Mouse (Mus musculus) liver, postnatal 0 days (tissue): ENCODE measurements around the gene Sec61a1. TPM values are rescaled to one million over a fixed set of nuclear protein-coding genes. Genes with fewer than 3 reads are reported as not detected.

ENCODE experiments used
- ATAC-seq: fragments of 200-750 bp; cut with Nextera tagmentation; 2 replicates; pipeline ENCODE4 v1.8.0; 2017; ENCODE audit warnings: mild to moderate bottlenecking, moderate library complexity
- DNase-seq: peaks from one replicate; pipeline ENCODE4 v3.0.0-alpha.2; 2016
- H3K27ac ChIP-seq: fragments of 300-500 bp; sonication (generic); 2 replicates; pipeline ENCODE4 v1.5.1; 2014; ENCODE audit warnings: antibody characterized with exemption, moderate library complexity, mild to moderate bottlenecking, low read depth
- H3K27me3 ChIP-seq: fragments of 300-500 bp; sonication (generic); 2 replicates; pipeline ENCODE4 v1.6.1; 2014; ENCODE audit warnings: low read length, control low read depth, mixed read lengths; ENCODE audit not compliant: insufficient read depth
- H3K36me3 ChIP-seq: fragments of 300-500 bp; sonication (generic); replicated peaks from 2 replicates; pipeline ENCODE4 v1.6.1; 2014; ENCODE audit warnings: mild to moderate bottlenecking, control low read depth, low read length, moderate library complexity, mixed read lengths; ENCODE audit not compliant: insufficient read depth
- H3K4me1 ChIP-seq: fragments of 300-500 bp; sonication (generic); 2 replicates; pipeline ENCODE4 v1.6.1; 2014; ENCODE audit warnings: antibody characterized with exemption, mild to moderate bottlenecking, control low read depth; ENCODE audit not compliant: insufficient read depth
- H3K4me2 ChIP-seq: fragments of 300-500 bp; sonication (generic); 2 replicates; pipeline ENCODE4 v1.6.1; 2014; ENCODE audit warnings: low read depth, mild to moderate bottlenecking, low read length, moderate library complexity, mixed read lengths
- H3K4me3 ChIP-seq: fragments of 300-500 bp; sonication (generic); 2 replicates; pipeline ENCODE4 v1.5.1; 2014; ENCODE audit warnings: low read depth, low read length
- H3K9ac ChIP-seq: fragments of 300-500 bp; sonication (generic); replicated peaks from 2 replicates; pipeline ENCODE4 v1.6.1; 2014; ENCODE audit warnings: mild to moderate bottlenecking, moderate library complexity
- H3K9me3 ChIP-seq: fragments of 300-500 bp; sonication (generic); 2 replicates; pipeline ENCODE4 v1.6.1; 2016; ENCODE audit warnings: mild to moderate bottlenecking, control low read depth, low read length, mixed read lengths
- CTCF ChIP-seq: sonication (generic); IDR thresholded peaks from 2 replicates; pipeline ENCODE4 v1.5.1; 2016; ENCODE audit warnings: antibody characterized with exemption, low read depth
- EP300 ChIP-seq: IDR thresholded peaks from 2 replicates; pipeline ENCODE4 v1.6.1; 2016; ENCODE audit warnings: antibody characterized with exemption, low read depth, mild to moderate bottlenecking
- WGBS: fragments of 180-500 bp; shearing (Covaris S2); extraction: QIAGEN DNeasy Blood & Tissue Kit; methylation state at CpG from one replicate; pipeline ENCODE4 v1.1.7; 2014; ENCODE audit not compliant: insufficient replicate concordance; 5-methylcytosine and 5-hydroxymethylcytosine counted together
- polyA plus RNA-seq: library from polyadenylated mRNA; unstranded; fragments of >200 nt; fragmentation: Nextera tagmentation; extraction: Ambion mirVana; gene quantifications from 2 replicates; pipeline ENCODE4 v1.2.1, GENCODE M21; 2015

Gene Sec61a1
- polyA plus RNA-seq, 1 experiment from 2014 or later: 84.0 TPM

- DNase-seq: no peak
- peaks cover 4% of the 10 kb centered on the region for H3K36me3 ChIP-seq
- H3K4me1 ChIP-seq: peaks cover 18% of the 10 kb centered on the region
- TF ChIP-seq EP300: no peak
- no peak for TF ChIP-seq CTCF
- ATAC-seq: no peak
- no peak overlapping the region for H3K9ac ChIP-seq
- no peaks in the 10 kb centered on the region for H3K27me3 ChIP-seq
- no peak overlapping the region for H3K4me3 ChIP-seq
- no peaks in the 10 kb centered on the region for H3K9me3 ChIP-seq
- WGBS: 82% methylated on average over 7 of the region's 7 CpGs
- no peak overlapping the region for H3K27ac ChIP-seq
- H3K4me2 ChIP-seq: no peak overlapping the region
These were observed 3.1 kb upstream of the Sec61a1 start for GRCm38 (mm10) chr6:88521821-88522220.

GRCm38 (mm10) chr6:88517701-88518403 lies 853 bp downstream of the Sec61a1 start:
- no peak for ATAC-seq

GRCm38 (mm10) chr6:88516667-88517066 lies 2.0 kb downstream of the Sec61a1 start:
- Histone ChIP-seq H3K36me3 (peaks cover 43% of the 10 kb centered on the region), H3K4me1 (peaks cover 23% of the 10 kb centered on the region), H3K27ac (no peak overlapping the region), H3K27me3 (no peaks in the 10 kb centered on the region), H3K4me2 (peak overlapping the region; percentile 89), H3K4me3 (peak overlapping the region; percentile 90), H3K9me3 (no peaks in the 10 kb centered on the region), H3K9ac (peak overlapping the region; percentile 28; the same call in 1 of the 2 replicates)
- ATAC-seq (no peak), DNase-seq (no peak)
- WGBS: 52% methylated on average over 5 of the region's 5 CpGs
- no peak for TF ChIP-seq EP300
- TF ChIP-seq CTCF: no peak

More at GRCm38 (mm10) chr6:88517701-88518403, 853 bp downstream of the Sec61a1 start:
- DNase-seq: no peak
- 6% methylated on average over 18 of the region's 18 CpGs for WGBS
- Histone ChIP-seq H3K9ac (peak overlapping the region; percentile 96), H3K9me3 (no peaks in the 10 kb centered on the region), H3K27me3 (no peaks in the 10 kb centered on the region), H3K27ac (peak overlapping the region; percentile 95), H3K4me3 (peak overlapping the region; percentile 90), H3K36me3 (peaks cover 32% of the 10 kb centered on the region), H3K4me1 (peaks cover 27% of the 10 kb centered on the region), H3K4me2 (peak overlapping the region; percentile 89)
- TF ChIP-seq EP300 (no peak), CTCF (no peak)

GRCm38 (mm10) chr6:88515971-88516370 lies 2.7 kb downstream of the Sec61a1 start:
- Histone ChIP-seq H3K4me1 (peaks cover 23% of the 10 kb centered on the region), H3K36me3 (peaks cover 50% of the 10 kb centered on the region), H3K9ac (0 out of 2 replicates have a peak overlapping the region, but pooled peaks have one; percentile 31), H3K27ac (no peak overlapping the region), H3K27me3 (no peaks in the 10 kb centered on the region), H3K9me3 (no peaks in the 10 kb centered on the region), H3K4me3 (no peak overlapping the region), H3K4me2 (peak overlapping the region; percentile 33; the same call in 1 of the 2 replicates)
- 79% methylated on average over 8 of the region's 8 CpGs for WGBS
- DNase-seq (no peak), ATAC-seq (no peak)
- TF ChIP-seq EP300 (no peak), CTCF (no peak)

DNA sequence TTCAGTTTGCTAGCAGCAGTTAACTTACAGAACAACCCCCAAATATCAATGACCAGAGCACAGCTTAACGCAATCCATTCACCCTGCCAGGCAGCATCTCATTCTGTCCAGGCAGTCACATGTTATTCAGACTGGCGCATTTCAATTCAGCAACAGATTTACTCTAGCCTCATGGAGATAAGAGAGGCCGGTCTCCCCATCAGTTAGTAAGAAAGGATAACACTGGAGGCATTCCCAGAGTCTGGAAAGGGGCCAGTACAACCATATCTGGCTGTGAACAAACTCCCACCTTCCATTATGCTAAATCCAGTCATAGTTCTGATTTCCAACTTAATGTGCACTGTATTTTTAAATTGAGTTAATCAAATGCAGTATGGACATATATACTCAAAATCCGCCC lies 4.2 kb downstream of the Sec61a1 start:
- H3K27ac ChIP-seq: no peak overlapping the region
- 82% methylated on average over 4 of the region's 4 CpGs for WGBS
- no peaks in the 10 kb centered on the region for H3K9me3 ChIP-seq
- H3K4me3 ChIP-seq: no peak overlapping the region
- H3K36me3 ChIP-seq: peaks cover 65% of the 10 kb centered on the region
- no peak for ATAC-seq
- no peaks in the 10 kb centered on the region for H3K27me3 ChIP-seq
- no peak overlapping the region for H3K9ac ChIP-seq
- peaks cover 22% of the 10 kb centered on the region for H3K4me1 ChIP-seq
- no peak for TF ChIP-seq CTCF
- TF ChIP-seq EP300: no peak
- no peak for DNase-seq
- no peak overlapping the region for H3K4me2 ChIP-seq

DNA sequence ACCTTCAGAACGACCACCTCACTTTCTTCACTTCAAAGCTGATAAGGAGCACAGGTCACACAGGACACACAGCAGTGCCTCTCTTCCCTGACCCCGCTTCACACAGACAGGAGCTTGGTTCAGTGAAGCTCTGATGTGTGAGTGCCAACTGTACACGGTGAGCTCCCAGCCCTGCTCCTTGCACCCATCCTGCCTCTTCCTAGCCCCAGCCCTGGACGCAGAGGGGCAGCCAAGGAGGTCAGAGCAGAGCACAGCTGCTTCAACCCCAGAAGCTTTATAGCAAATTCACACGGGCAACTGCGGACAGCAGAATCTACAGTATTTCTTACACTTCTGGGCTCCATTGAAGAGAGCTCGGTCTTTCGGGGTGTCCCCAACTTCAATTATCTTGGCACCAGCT lies 4.7 kb downstream of the Sec61a1 start:
- Histone ChIP-seq H3K4me2 (no peak overlapping the region), H3K9ac (no peak overlapping the region), H3K27ac (no peak overlapping the region), H3K4me3 (no peak overlapping the region), H3K9me3 (no peaks in the 10 kb centered on the region), H3K27me3 (no peaks in the 10 kb centered on the region), H3K36me3 (peaks cover 67% of the 10 kb centered on the region), H3K4me1 (peaks cover 17% of the 10 kb centered on the region)
- no peak for DNase-seq
- WGBS: 78% methylated on average over 8 of the region's 8 CpGs
- TF ChIP-seq EP300: no peak
- no peak for TF ChIP-seq CTCF
- ATAC-seq: no peak
